Mouse (Mus musculus): ENCODE results near the gene Clock. TPM values are rescaled to one million over a fixed set of nuclear protein-coding genes. Genes with fewer than 3 reads are reported as not detected.

Clock gene
- total RNA-seq (2022), result 10 to 100 TPM; 13.7 to 19.4 (median 17.5) TPM

GRCm38 (mm10) chr5:76304452-76305341, at the start of gene Clock:
TSS of gene Clock (minus strand) at chr5:76304792.
- DNase-seq (ENCODE audit: low spot score in 2 of 2), result peak; percentile 81 to 85

- no peak for DNase-seq (ENCODE audit: low spot score in 2 of 2)
Measured at GRCm38 (mm10) chr5:76351953-76352611, 47.5 kb upstream of the Clock start.

GRCm38 (mm10) chr5:76351537-76351936, 46.9 kb upstream of the Clock start:
- DNase-seq (ENCODE audit: low spot score in 2 of 2), result no peak

- DNase-seq (ENCODE audit: low spot score in 2 of 2), result no peak
Measured at GRCm38 (mm10) chr5:76346137-76346536, 41.5 kb upstream of the Clock start.

GRCm38 (mm10) chr5:76340931-76341330, 36.3 kb upstream of the Clock start:
- no peak for DNase-seq (ENCODE audit: low spot score in 2 of 2)

- DNase-seq (ENCODE audit: low spot score in 2 of 2), result no peak
Measured at GRCm38 (mm10) chr5:76337100-76337499, 32.5 kb upstream of the Clock start.

GRCm38 (mm10) chr5:76333833-76334232, 29.2 kb upstream of the Clock start:
- no peak for DNase-seq (ENCODE audit: low spot score in 2 of 2)

GRCm38 (mm10) chr5:76330953-76331352, 26.4 kb upstream of the Clock start, which contains the start of gene Pdcl2:
TSS of gene Pdcl2 (minus strand) at chr5:76331156.
- DNase-seq (ENCODE audit: low spot score in 2 of 2), result no peak

GRCm38 (mm10) chr5:76327296-76327695, 22.7 kb upstream of the Clock start:
- no peak for DNase-seq (ENCODE audit: low spot score in 2 of 2)

- DNase-seq (ENCODE audit: low spot score in 2 of 2), result no peak
Measured at GRCm38 (mm10) chr5:76325113-76325512, 20.5 kb upstream of the Clock start.

- DNase-seq (ENCODE audit: low spot score in 2 of 2), result no peak
Measured at GRCm38 (mm10) chr5:76321249-76322196, 16.9 kb upstream of the Clock start.

GRCm38 (mm10) chr5:76308206-76308605, 3.6 kb upstream of the Clock start:
- no peak for DNase-seq (ENCODE audit: low spot score in 2 of 2)

GRCm38 (mm10) chr5:76306261-76306660, 1.7 kb upstream of the Clock start:
- DNase-seq (ENCODE audit: low spot score in 2 of 2), result no peak

GRCm38 (mm10) chr5:76305616-76306015, 1.0 kb upstream of the Clock start:
- no peak for DNase-seq (ENCODE audit: low spot score in 2 of 2)

GRCm38 (mm10) chr5:76303745-76304451, 694 bp downstream of the Clock start:
- DNase-seq (ENCODE audit: low spot score in 2 of 2), result peak; percentile 40 to 63

- peak in 1 of 2 experiments; percentile 9 for DNase-seq (ENCODE audit: low spot score in 2 of 2)
Measured at GRCm38 (mm10) chr5:76303379-76303744, 1.2 kb downstream of the Clock start.

GRCm38 (mm10) chr5:76302009-76302408, 2.6 kb downstream of the Clock start:
- DNase-seq (ENCODE audit: low spot score in 2 of 2), result no peak

GRCm38 (mm10) chr5:76289234-76289691, 15.3 kb downstream of the Clock start:
- DNase-seq (ENCODE audit: low spot score in 2 of 2), result no peak

GRCm38 (mm10) chr5:76288256-76288655, 16.3 kb downstream of the Clock start:
- no peak for DNase-seq (ENCODE audit: low spot score in 2 of 2)

GRCm38 (mm10) chr5:76287062-76287461, 17.5 kb downstream of the Clock start:
- DNase-seq (ENCODE audit: low spot score in 2 of 2), result no peak

- no peak for DNase-seq (ENCODE audit: low spot score in 2 of 2)
Measured at GRCm38 (mm10) chr5:76285699-76286098, 18.9 kb downstream of the Clock start.
